ENCODE assay signal across 20 mouse cellular contexts in the genomic region with DNA sequence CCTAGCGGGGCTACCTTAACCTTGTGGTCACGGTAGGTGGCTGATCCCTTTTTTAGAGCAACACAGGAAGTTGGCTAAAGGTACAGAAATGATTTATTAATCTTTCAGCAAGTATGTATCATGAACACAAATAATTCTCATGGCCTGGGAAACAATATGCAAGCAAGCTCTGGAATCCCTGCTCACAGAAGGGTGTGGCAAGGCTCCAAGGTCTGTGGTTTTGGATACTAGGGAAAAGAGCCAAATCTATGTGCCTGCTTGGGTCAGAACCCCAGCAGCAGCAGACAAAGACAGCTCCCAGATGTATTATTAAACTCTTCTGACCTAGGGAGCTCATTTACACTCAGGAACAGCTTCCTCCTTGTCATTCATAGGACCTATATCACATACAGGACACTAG. TPM values are rescaled to one million over a fixed set of nuclear protein-coding genes. Genes with fewer than 3 reads are reported as not detected.
A peak's percentile ranks its signal among the peaks of the same experiment; 100 is the strongest.
DNase-seq lines count a peak whose midpoint lies in the region; ATAC-seq and TF ChIP-seq lines count a peak whose summit lies in the region.
"Had no signal": no experiment of that assay in that cellular context is flagged by ENCODE, and none has a peak within 500 bp of the region (broad histone marks: within the 10 kb centered on the region; RNA-seq: fewer than 3 reads in every experiment).

No protein-coding gene starts in this region.

- H3K4me1 ChIP-seq in lung, adult 2 months (ENCODE audit: control insufficient read depth, insufficient read depth, low read length): no peaks in the 10 kb centered on the region
- H3K4me1 ChIP-seq in embryonic fibroblast, embryonic 13.5 days (ENCODE audit: control insufficient read depth, insufficient read depth, low read length): peaks cover 22% of the 10 kb centered on the region
- no peaks in the 10 kb centered on the region for H3K4me1 ChIP-seq in liver, embryonic 11.5 days (replicated peaks; ENCODE audit: control insufficient read depth, insufficient read depth, low read length)
- H3K4me1 ChIP-seq: neural tube, embryonic 13.5 days had no signal

- H3K4me3 ChIP-seq in lung, adult 2 months (replicated peaks; ENCODE audit: extremely low read depth, low read depth, low read length): no peak overlapping the region
- H3K4me3 ChIP-seq in embryonic fibroblast, embryonic 13.5 days (ENCODE audit: insufficient read depth, low read length): no peak overlapping the region
- H3K4me3 ChIP-seq in liver, embryonic 11.5 days (ENCODE audit: low read depth, low read length): no peak overlapping the region
- H3K4me3 ChIP-seq: gastrocnemius, adult 2 months; neural tube, embryonic 13.5 days had no signal

- TF ChIP-seq POLR2A in lung, adult 2 months (IDR thresholded peaks at IDR 0.05; ENCODE audit: borderline replicate concordance, extremely low read depth, low read depth, low read length): no peak
- no peak for TF ChIP-seq POLR2A in embryonic fibroblast, embryonic 13.5 days (IDR thresholded peaks at IDR 0.05; ENCODE audit: low read depth, low read length)

- H3K27me3 ChIP-seq in liver, embryonic 11.5 days (replicated peaks; ENCODE audit: control insufficient read depth, insufficient read depth, low read length): no peaks in the 10 kb centered on the region
- H3K27me3 ChIP-seq: neural tube, embryonic 13.5 days had no signal

- peaks cover 10% of the 10 kb centered on the region for H3K36me3 ChIP-seq in liver, embryonic 11.5 days (ENCODE audit: control insufficient read depth, insufficient read depth, low read length)

- TF ChIP-seq CTCF in lung, adult 2 months (IDR thresholded peaks at IDR 0.05; ENCODE audit: insufficient read depth, low read length): no peak
- no peak for TF ChIP-seq CTCF in embryonic fibroblast, embryonic 13.5 days (IDR thresholded peaks at IDR 0.05; ENCODE audit: borderline replicate concordance, insufficient read depth, low read length)

- ATAC-seq in liver, embryonic 11.5 days (replicated peaks; ENCODE audit: low FRiP score): no peak
- no peak for ATAC-seq in erythroblast, adult 5-6 weeks (replicated peaks; ENCODE audit: low FRiP score, poor library complexity, severe bottlenecking)
- ATAC-seq: hindbrain, postnatal 0 days had no signal

- 32% methylated on average over 2 of the region's 2 CpGs for WGBS in lung, adult 2 months
- 72% methylated on average over 2 of the region's 2 CpGs for WGBS in liver, embryonic 11.5 days

- peak; percentile 46 to 50 for DNase-seq in lung, adult 18-20 months
- no peak for DNase-seq in lung, adult 2 months
- DNase-seq in adipocyte (ENCODE audit: low spot score): peak; percentile 65
- DNase-seq in lung, postnatal 36 days: peak; percentile 38
- DNase-seq in liver, embryonic 11.5 days (ENCODE audit: low spot score): no peak
- DNase-seq: cerebellum, adult 11 months; cerebellum, postnatal 25 days; gastrocnemius, adult 2 months; heart, adult 11 months; kidney, adult 2 months; kidney, postnatal 25 days; thymus, postnatal 4 days had no signal

- no peaks in the 10 kb centered on the region for H3K9me3 ChIP-seq in liver, embryonic 11.5 days (ENCODE audit: control insufficient read depth, low read length)
- H3K9me3 ChIP-seq: neural tube, embryonic 13.5 days had no signal

- no peak overlapping the region for H3K9ac ChIP-seq in liver, embryonic 11.5 days (ENCODE audit: low read depth, low read length)
- H3K9ac ChIP-seq: neural tube, embryonic 13.5 days had no signal

- H3K4me2 ChIP-seq in liver, embryonic 11.5 days: no peak overlapping the region
- H3K4me2 ChIP-seq: midbrain, embryonic 11.5 days; neural tube, embryonic 13.5 days had no signal

- H3K27ac ChIP-seq in embryonic fibroblast, embryonic 13.5 days (ENCODE audit: insufficient read depth, low read length): 0 out of 2 replicates have a peak overlapping the region, but pooled peaks have one; percentile 7
- no peak overlapping the region for H3K27ac ChIP-seq in liver, embryonic 11.5 days (ENCODE audit: low read depth, low read length)
- H3K27ac ChIP-seq: gastrocnemius, adult 2 months; hindbrain, postnatal 0 days; macrophage; neural tube, embryonic 13.5 days had no signal

RNA-seq across cellular contexts. Expression of gene Pdia6, which starts 22.7 kb away (rescaled TPM):
- polyA plus RNA-seq in lung, adult 2 months (2012; rRNA removed): 55.2 and 76.8 TPM in 2 replicates
- 372 and 380 TPM in 2 replicates for polyA plus RNA-seq in embryonic fibroblast, embryonic 13.5 days (2011; ENCODE audit: insufficient read length, low read depth, missing spikeins)
- 476 and 508 TPM in 2 replicates for polyA plus RNA-seq in liver, embryonic 11.5 days (2014; fragmentation: Nextera tagmentation; extraction: Ambion mirVana)
- 64.0 and 64.9 TPM in 2 replicates for total RNA-seq in erythroblast, adult 5-6 weeks (2015; ENCODE audit: low replicate concordance)
- total RNA-seq in erythroblast, adult 5-6 weeks (2017; ENCODE audit: low replicate concordance): 57.6 and 63.9 TPM in 2 replicates

RNA-seq across cellular contexts. Expression of gene Atp6v1c2, which starts 40.1 kb away (rescaled TPM):
- 42.8 and 55.3 TPM in 2 replicates for polyA plus RNA-seq in lung, adult 2 months (2012; rRNA removed)
- polyA plus RNA-seq in embryonic fibroblast, embryonic 13.5 days (2011; ENCODE audit: insufficient read length, low read depth, missing spikeins): not detected in 2 replicates
- 0.43 TPM in 1 of 2 replicates, not detected in the other for polyA plus RNA-seq in liver, embryonic 11.5 days (2014; fragmentation: Nextera tagmentation; extraction: Ambion mirVana)
- total RNA-seq in erythroblast, adult 5-6 weeks (2015; ENCODE audit: low replicate concordance): 1.3 TPM in 1 of 2 replicates, not detected in the other
- not detected in 2 replicates for total RNA-seq in erythroblast, adult 5-6 weeks (2017; ENCODE audit: low replicate concordance)
- total RNA-seq: gastrocnemius, adult 2 months; hematopoietic stem cell, adult 5-6 weeks; liver, adult 2 months had no signal
- polyA plus RNA-seq: liver, adult 2 months; macrophage had no signal

RNA-seq across cellular contexts. Expression of gene Nol10, which starts 59.2 kb away (rescaled TPM):
- 2.5 and 3.7 TPM in 2 replicates for polyA plus RNA-seq in lung, adult 2 months (2012; rRNA removed)
- 25.5 and 27.6 TPM in 2 replicates for polyA plus RNA-seq in embryonic fibroblast, embryonic 13.5 days (2011; ENCODE audit: insufficient read length, low read depth, missing spikeins)
- 37.8 and 40.5 TPM in 2 replicates for polyA plus RNA-seq in liver, embryonic 11.5 days (2014; fragmentation: Nextera tagmentation; extraction: Ambion mirVana)
- total RNA-seq in erythroblast, adult 5-6 weeks (2015; ENCODE audit: low replicate concordance): 3.5 and 6.3 TPM in 2 replicates
- total RNA-seq in erythroblast, adult 5-6 weeks (2017; ENCODE audit: low replicate concordance): 2.4 and 5.0 TPM in 2 replicates

Comparison
In these comparisons a context has a peak if more than half of its experiments do, and no peak if none do; other contexts are left out.
1. DNase-seq: peak in lung, adult 18-20 months (2 of 2), adipocyte (single experiment) and lung, postnatal 36 days (single experiment); none in lung, adult 2 months (single experiment) and liver, embryonic 11.5 days (single experiment).
2. RNA of gene Atp6v1c2, which starts 40.1 kb away (polyA plus RNA-seq): 42.8 to 55.3 TPM in lung, adult 2 months; 0.43 TPM in liver, embryonic 11.5 days and not detected in embryonic fibroblast, embryonic 13.5 days; every median in the first group is over 10 times any median in the second.